Mouse (Mus musculus) heart, embryonic 16.5 days (tissue): ENCODE data around the gene Tmsb15b2. TPM values are rescaled to one million over a fixed set of nuclear protein-coding genes. Genes with fewer than 3 reads are reported as not detected.

ENCODE experiments used
- polyA plus RNA-seq: library from polyadenylated mRNA; unstranded; fragments of >200 nt; fragmentation: Nextera tagmentation; extraction: Ambion mirVana; gene quantifications from 2 replicates; pipeline ENCODE4 v1.2.1, GENCODE M21; 2015

Tmsb15b2 gene
- polyA plus RNA-seq, 1 experiment from 2014 or later: 10.8 TPM

Other genes starting within 250 kb of the Tmsb15b2 start
- gene Morf4l2, start 231.8 kb downstream of the Tmsb15b2 start, polyA plus RNA-seq: 292 and 337 TPM in 2 replicates
- not detected in 2 replicates for gene Glra4, start 195.4 kb downstream of the Tmsb15b2 start, polyA plus RNA-seq
- gene Plp1, start 152.8 kb downstream of the Tmsb15b2 start, polyA plus RNA-seq: 3.7 and 4.0 TPM in 2 replicates
- 0.20 and 0.24 TPM in 2 replicates for gene Rab9b, start 106.7 kb downstream of the Tmsb15b2 start, polyA plus RNA-seq
- gene H2bfm, start 48.2 kb downstream of the Tmsb15b2 start, polyA plus RNA-seq: not detected in 2 replicates
- gene Tmsb15l, start 1.4 kb upstream of the Tmsb15b2 start, polyA plus RNA-seq: 1.5 and 1.9 TPM in 2 replicates
- 10.1 and 12.4 TPM in 2 replicates for gene Tmsb15b1, start 1.4 kb upstream of the Tmsb15b2 start, polyA plus RNA-seq
- gene Zcchc18, start 17.7 kb upstream of the Tmsb15b2 start, polyA plus RNA-seq: 1.9 and 2.0 TPM in 2 replicates
- gene Slc25a53, start 62.8 kb upstream of the Tmsb15b2 start, polyA plus RNA-seq: 4.5 and 4.9 TPM in 2 replicates
- 3.5 and 4.1 TPM in 2 replicates for gene Fam199x, start 74.1 kb upstream of the Tmsb15b2 start, polyA plus RNA-seq
- gene Esx1, start 146.6 kb upstream of the Tmsb15b2 start, polyA plus RNA-seq: not detected in 2 replicates